Mouse (Mus musculus) spleen, postnatal 4 days (tissue): ENCODE measurements around the gene Gm4340.
"Not testable (repeated sequence)": the region's sequence is repeated elsewhere in the genome, so short reads cannot be mapped to it uniquely, and the experiment has no call there.

Source experiments
- DNase-seq, 2 experiments: peaks; one replicate each; pipeline ENCODE4 v3.0.0; 2022; ENCODE audit warnings: low spot score in 2 of 2

Gm4340 gene

DNA sequence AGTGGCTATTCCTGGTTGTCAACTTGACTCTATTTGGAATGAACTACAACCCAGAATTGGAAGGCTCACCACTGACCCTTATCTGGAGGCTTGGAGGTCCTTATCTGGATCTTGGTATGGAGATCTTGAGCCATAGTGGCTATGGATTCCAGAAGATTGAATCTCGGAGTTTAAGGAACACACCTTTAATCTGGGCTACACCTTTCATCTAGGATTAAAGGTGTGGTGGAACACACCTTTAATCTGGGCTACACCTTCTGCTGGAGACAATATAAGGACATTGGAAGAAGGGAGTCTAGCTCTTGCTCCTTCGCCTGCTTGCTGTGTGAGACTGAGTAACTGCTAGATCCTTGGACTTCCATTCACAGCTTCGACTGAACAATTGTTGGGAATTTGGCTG is at the start of gene Gm4340:
Gm4340 (plus strand) TSS at position 301 of the 400 bp plus-strand sequence.
- not testable (repeated sequence) for DNase-seq

DNA sequence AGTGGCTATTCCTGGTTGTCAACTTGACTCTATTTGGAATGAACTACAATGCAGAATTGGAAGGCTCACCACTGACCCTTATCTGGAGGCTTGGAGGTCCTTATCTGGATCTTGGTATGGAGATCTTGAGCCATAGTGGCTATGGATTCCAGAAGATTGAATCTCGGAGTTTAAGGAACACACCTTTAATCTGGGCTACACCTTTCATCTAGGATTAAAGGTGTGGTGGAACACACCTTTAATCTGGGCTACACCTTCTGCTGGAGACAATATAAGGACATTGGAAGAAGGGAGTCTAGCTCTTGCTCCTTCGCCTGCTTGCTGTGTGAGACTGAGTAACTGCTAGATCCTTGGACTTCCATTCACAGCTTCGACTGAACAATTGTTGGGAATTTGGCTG is 42.6 kb upstream of the Gm4340 start, which contains the start of gene Gm6763:
Gm6763 (plus strand) TSS at position 301 of the 400 bp plus-strand sequence.
- DNase-seq = not testable (repeated sequence)

DNA sequence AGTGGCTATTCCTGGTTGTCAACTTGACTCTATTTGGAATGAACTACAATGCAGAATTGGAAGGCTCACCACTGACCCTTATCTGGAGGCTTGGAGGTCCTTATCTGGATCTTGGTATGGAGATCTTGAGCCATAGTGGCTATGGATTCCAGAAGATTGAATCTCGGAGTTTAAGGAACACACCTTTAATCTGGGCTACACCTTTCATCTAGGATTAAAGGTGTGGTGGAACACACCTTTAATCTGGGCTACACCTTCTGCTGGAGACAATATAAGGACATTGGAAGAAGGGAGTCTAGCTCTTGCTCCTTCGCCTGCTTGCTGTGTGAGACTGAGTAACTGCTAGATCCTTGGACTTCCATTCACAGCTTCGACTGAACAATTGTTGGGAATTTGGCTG is 34.1 kb upstream of the Gm4340 start, which contains the start of gene Gm8764:
Gm8764 (plus strand) TSS at position 301 of the 400 bp plus-strand sequence.
- DNase-seq = not testable (repeated sequence)

DNA sequence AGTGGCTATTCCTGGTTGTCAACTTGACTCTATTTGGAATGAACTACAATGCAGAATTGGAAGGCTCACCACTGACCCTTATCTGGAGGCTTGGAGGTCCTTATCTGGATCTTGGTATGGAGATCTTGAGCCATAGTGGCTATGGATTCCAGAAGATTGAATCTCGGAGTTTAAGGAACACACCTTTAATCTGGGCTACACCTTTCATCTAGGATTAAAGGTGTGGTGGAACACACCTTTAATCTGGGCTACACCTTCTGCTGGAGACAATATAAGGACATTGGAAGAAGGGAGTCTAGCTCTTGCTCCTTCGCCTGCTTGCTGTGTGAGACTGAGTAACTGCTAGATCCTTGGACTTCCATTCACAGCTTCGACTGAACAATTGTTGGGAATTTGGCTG is 25.6 kb upstream of the Gm4340 start, which contains the start of gene Gm21304:
Gm21304 (plus strand) TSS at position 301 of the 400 bp plus-strand sequence.
- not testable (repeated sequence) for DNase-seq

DNA sequence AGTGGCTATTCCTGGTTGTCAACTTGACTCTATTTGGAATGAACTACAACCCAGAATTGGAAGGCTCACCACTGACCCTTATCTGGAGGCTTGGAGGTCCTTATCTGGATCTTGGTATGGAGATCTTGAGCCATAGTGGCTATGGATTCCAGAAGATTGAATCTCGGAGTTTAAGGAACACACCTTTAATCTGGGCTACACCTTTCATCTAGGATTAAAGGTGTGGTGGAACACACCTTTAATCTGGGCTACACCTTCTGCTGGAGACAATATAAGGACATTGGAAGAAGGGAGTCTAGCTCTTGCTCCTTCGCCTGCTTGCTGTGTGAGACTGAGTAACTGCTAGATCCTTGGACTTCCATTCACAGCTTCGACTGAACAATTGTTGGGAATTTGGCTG is 17.1 kb upstream of the Gm4340 start, which contains the start of gene Gm21312:
Gm21312 (plus strand) TSS at position 301 of the 400 bp plus-strand sequence.
- DNase-seq = not testable (repeated sequence)

DNA sequence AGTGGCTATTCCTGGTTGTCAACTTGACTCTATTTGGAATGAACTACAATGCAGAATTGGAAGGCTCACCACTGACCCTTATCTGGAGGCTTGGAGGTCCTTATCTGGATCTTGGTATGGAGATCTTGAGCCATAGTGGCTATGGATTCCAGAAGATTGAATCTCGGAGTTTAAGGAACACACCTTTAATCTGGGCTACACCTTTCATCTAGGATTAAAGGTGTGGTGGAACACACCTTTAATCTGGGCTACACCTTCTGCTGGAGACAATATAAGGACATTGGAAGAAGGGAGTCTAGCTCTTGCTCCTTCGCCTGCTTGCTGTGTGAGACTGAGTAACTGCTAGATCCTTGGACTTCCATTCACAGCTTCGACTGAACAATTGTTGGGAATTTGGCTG is 8.6 kb upstream of the Gm4340 start, which contains the start of gene Gm20765:
Gm20765 (plus strand) TSS at position 301 of the 400 bp plus-strand sequence.
- DNase-seq = not testable (repeated sequence)

DNA sequence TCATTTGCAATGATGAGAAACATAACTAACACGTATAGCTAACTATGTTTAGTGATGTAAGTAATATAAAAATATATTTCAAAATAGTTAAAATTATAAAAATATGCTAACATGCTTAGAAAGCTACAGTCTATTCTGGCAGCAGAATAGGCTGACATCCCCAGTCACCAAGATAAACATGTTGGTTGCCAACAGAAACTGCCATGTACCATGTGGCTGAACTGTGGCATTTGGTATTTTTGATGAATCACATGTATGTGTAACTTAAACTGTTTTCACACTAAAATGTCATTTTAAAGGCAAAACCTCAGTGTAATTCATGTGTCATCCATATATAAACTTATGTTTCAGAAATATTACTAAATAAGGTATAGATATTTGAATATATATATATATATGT is 15.8 kb downstream of the Gm4340 start:
- no peak for DNase-seq

DNA sequence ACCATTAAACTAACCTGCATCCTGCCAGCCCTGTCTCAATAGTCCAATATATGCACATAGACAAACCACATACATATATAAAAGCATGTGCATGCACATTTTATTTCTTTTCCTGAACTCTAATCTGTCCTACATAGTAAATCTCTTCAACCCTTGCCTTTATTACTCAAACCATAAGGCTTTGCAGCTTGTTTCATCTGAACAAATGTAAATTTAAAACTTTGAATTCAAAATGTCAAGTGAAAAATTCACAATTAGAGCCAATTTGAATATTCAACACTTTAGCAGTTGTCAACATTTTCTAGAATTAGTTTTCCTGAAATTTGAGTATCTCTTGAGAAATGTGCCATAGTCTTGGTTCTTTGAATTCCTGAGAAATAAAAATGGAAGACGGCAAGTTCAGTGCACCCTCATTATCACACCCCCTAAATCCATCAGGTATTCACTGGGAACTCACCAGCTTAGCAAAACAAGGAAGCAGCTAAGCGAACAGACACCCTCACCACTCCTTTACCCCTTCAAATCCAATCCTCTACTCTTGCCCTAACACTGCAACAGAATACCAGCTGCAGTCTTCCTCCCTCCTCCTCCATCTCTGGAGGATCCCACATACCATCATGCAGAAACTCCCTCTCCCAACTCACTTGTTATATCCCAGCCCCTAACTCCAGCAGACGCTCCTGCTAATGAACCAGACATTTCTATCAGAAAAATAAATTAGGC is 16.6 kb downstream of the Gm4340 start:
- no peak for DNase-seq

DNA sequence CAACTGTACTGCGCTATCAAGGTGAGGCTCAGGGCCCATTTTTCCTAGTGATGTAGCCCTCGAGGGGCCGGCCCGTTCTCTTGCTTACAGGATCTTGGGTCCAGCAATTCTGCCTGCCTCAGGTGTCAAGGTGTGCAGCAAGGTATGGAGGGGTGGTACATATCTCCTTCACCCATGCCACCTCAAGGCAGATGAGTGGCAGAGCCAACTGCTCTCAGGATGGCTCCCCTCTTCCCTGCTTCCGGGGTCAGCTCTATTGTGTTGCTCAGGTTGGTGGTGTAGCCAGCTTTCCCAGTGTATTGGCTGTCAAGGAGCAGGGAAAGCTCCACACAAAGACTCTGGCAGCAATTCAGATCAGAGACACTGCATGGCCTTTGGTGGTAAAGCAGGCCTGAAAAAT is 20.7 kb downstream of the Gm4340 start:
- no peak for DNase-seq

DNA sequence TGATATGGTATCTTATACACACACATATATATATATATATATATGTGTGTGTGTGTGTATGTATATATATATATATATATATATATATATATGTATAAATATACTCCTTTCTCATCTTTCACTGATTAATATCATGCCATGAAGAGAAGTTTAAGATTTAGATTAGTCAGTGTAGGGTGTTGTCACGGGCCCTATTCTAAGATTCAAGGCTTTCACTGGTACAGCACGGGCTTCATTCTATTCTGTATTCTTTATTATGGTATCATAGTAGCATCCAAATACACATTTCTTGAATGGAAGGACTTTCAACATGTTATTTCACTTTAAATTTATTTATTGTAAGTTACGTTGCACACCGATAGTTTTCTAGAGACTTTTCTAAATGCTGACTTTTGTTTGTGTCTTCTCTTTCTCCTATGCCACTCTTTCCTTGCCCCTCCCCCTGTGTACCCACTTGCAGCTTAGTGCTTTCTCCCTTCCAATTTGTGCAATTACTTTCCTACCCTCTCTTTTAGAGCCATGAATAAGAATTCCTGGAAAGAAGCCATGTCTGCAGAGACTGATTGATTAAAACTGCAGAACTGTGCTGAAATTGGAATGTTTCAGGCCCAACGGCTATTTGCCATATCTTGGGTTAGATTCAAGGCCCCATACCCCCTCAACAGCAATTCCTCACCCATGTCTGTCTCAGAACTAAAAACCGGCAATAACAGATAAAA is 26.6 kb downstream of the Gm4340 start:
- DNase-seq = no peak
